Mouse (Mus musculus): Measurements from ENCODE around the gene Egfr.

DNA sequence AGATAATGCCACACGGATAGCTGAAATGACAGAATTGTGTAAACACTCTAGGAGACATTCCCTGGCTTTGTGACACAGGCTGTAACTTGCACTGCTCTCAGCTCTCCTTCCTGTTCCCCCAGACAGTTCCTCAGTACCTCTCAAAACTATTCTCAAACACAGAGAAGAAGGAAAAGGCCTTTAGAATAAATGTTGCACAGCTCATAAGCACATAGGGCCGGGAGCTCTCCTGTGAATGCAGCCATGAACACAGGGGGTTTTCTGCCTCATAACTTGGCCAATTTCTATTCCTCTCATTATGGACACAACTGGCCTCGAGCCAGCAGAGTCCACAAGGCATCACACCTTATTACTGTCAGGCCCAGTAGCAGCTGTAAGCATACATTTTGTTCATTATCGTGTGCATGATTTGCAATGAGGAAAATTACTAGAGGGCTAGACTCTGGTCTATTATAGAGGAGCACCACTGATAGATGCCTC lies 190.0 kb downstream of the Egfr start:
- TF ChIP-seq E2F4 (IDR thresholded peaks at IDR 0.05; ENCODE audit: insufficient read depth) (no peak), CEBPB (IDR thresholded peaks at IDR 0.05; ENCODE audit: insufficient read depth, poor library complexity, severe bottlenecking) (no peak), MAX (IDR thresholded peaks at IDR 0.05; ENCODE audit: low read depth) (no peak), USF1 (IDR thresholded peaks at IDR 0.05; ENCODE audit: low read depth) (no peak), POLR2A (IDR thresholded peaks at IDR 0.05; ENCODE audit: insufficient read length, low read depth) (no peak), TCF3 (IDR thresholded peaks at IDR 0.05; ENCODE audit: insufficient read length, low read depth) (no peak), POLR2AphosphoS2 (IDR thresholded peaks at IDR 0.05; ENCODE audit: insufficient read length, low read depth) (no peak), TCF12 (IDR thresholded peaks at IDR 0.05; ENCODE audit: insufficient read depth, poor library complexity, severe bottlenecking) (no peak)

Data from myocyte (in vitro differentiated cells).